37 mouse cellular contexts compared by ENCODE assay signal in genomic region chr2:143973161-143973560, GRCm38 (mm10). TPM values are rescaled to one million over a fixed set of nuclear protein-coding genes. Genes with fewer than 3 reads are reported as not detected.
DNase-seq lines count a peak whose midpoint lies in the region; ATAC-seq lines count a peak whose summit lies in the region.
"Had no signal": no experiment of that assay in that cellular context is flagged by ENCODE, and none has a peak within 500 bp of the region (broad histone marks: within the 10 kb centered on the region; RNA-seq: fewer than 3 reads in every experiment).

No protein-coding gene starts in this region.

- H3K36me3 ChIP-seq in heart, embryonic 11.5 days (ENCODE audit: control insufficient read depth, insufficient read depth, low read length), result peaks cover 28% of the 10 kb centered on the region

- H3K4me2 ChIP-seq in heart, embryonic 11.5 days, result no peak overlapping the region
- H3K4me2 ChIP-seq: embryonic facial prominence, embryonic 13.5 days; heart, embryonic 12.5 days; hindbrain, embryonic 15.5 days; liver, embryonic 12.5 days; neural tube, embryonic 15.5 days; stomach, embryonic 15.5 days had no signal

- 86% methylated on average over 7 of the region's 7 CpGs for WGBS in heart, embryonic 11.5 days (ENCODE audit: insufficient replicate concordance)

- H3K9me3 ChIP-seq in heart, embryonic 11.5 days (replicated peaks; ENCODE audit: control insufficient read depth, low read length), result no peaks in the 10 kb centered on the region
- H3K9me3 ChIP-seq: embryonic facial prominence, embryonic 13.5 days; forebrain, embryonic 10.5 days; heart, embryonic 12.5 days; hindbrain, embryonic 15.5 days; liver, embryonic 12.5 days; neural tube, embryonic 15.5 days; stomach, embryonic 15.5 days had no signal

- H3K27ac ChIP-seq in heart, embryonic 11.5 days (ENCODE audit: low read depth, low read length), result no peak overlapping the region
- H3K27ac ChIP-seq: embryonic facial prominence, embryonic 13.5 days; forebrain, embryonic 10.5 days; hindbrain, embryonic 15.5 days; left cerebral cortex, adult 2 months; liver, embryonic 12.5 days; neural tube, embryonic 15.5 days; stomach, embryonic 15.5 days had no signal

- peak; percentile 89 for DNase-seq in heart, adult 11 months
- no peak for DNase-seq in heart, postnatal 14 days
- DNase-seq in cerebellum, adult 18-20 months, result peak; percentile 57 to 73
- DNase-seq in cerebellum, adult 9-11 months, result peak; percentile 77
- DNase-seq in testis, postnatal 10 days (ENCODE audit: low spot score), result no peak
- DNase-seq in lung, postnatal 25 days (ENCODE audit: low spot score), result no peak
- DNase-seq: B cell, adult 2 months; gastrocnemius, postnatal 25 days; heart, adult 18-20 months; kidney, adult 11 months; kidney, postnatal 25 days; liver, postnatal 0 days; midbrain, embryonic 14.5 days; retina, postnatal 1 day; right cerebral cortex, postnatal 25 days; thymus, postnatal 25 days had no signal

- intact Hi-C loops in heart, postnatal 14 days (cut with DNase I), result no loop called here

- H3K4me3 ChIP-seq in heart, embryonic 11.5 days (ENCODE audit: low read depth, low read length), result no peak overlapping the region
- H3K4me3 ChIP-seq: embryonic facial prominence, embryonic 13.5 days; forebrain, embryonic 10.5 days; heart, embryonic 12.5 days; hindbrain, embryonic 15.5 days; left cerebral cortex, adult 2 months; liver, embryonic 12.5 days; neural tube, embryonic 15.5 days; stomach, embryonic 15.5 days had no signal

- H3K27me3 ChIP-seq in heart, embryonic 11.5 days (ENCODE audit: control insufficient read depth, insufficient read depth, low read length), result no peaks in the 10 kb centered on the region
- H3K27me3 ChIP-seq: embryonic facial prominence, embryonic 13.5 days; heart, embryonic 12.5 days; hindbrain, embryonic 15.5 days; liver, embryonic 12.5 days; neural tube, embryonic 15.5 days; stomach, embryonic 15.5 days had no signal

- no peak for ATAC-seq in heart, embryonic 11.5 days (replicated peaks; ENCODE audit: insufficient number of reproducible peaks, low FRiP score, low TSS enrichment)
- ATAC-seq: inflammation-experienced regulatory T-cells, adult 6 months; liver, postnatal 0 days; lung, postnatal 0 days had no signal

- no peaks in the 10 kb centered on the region for H3K4me1 ChIP-seq in heart, embryonic 11.5 days (ENCODE audit: control insufficient read depth, insufficient read depth, low read length)
- H3K4me1 ChIP-seq: embryonic facial prominence, embryonic 13.5 days; forebrain, embryonic 10.5 days; hindbrain, embryonic 15.5 days; neural tube, embryonic 15.5 days; stomach, embryonic 15.5 days had no signal

- H3K9ac ChIP-seq in heart, embryonic 11.5 days (ENCODE audit: low read depth, low read length), result no peak overlapping the region
- H3K9ac ChIP-seq: embryonic facial prominence, embryonic 13.5 days; heart, embryonic 12.5 days; hindbrain, embryonic 15.5 days; liver, embryonic 12.5 days; liver, postnatal 0 days; neural tube, embryonic 15.5 days; stomach, embryonic 15.5 days had no signal

RNA-seq across cellular contexts. Expression of gene Rrbp1, which starts 37.9 kb away (rescaled TPM):
- total RNA-seq in heart, postnatal 14 days (2021), result 100 to 1,000 TPM; 117 to 125 TPM
- 56.4 and 64.8 TPM in 2 replicates for polyA plus RNA-seq in heart, embryonic 11.5 days (2014; fragmentation: Nextera tagmentation; extraction: Ambion mirVana)

RNA-seq across cellular contexts. Expression of gene Dstn, which starts 58.0 kb away (rescaled TPM):
- total RNA-seq in heart, postnatal 14 days (2021), result 100 to 1,000 TPM; 321 to 347 TPM
- polyA plus RNA-seq in heart, embryonic 11.5 days (2014; fragmentation: Nextera tagmentation; extraction: Ambion mirVana), result 1,059 and 1,185 TPM in 2 replicates

RNA-seq across cellular contexts. Expression of gene Banf2, which starts 59.7 kb away (rescaled TPM):
- total RNA-seq in heart, postnatal 14 days (2021), result not detected
- polyA plus RNA-seq in heart, embryonic 11.5 days (2014; fragmentation: Nextera tagmentation; extraction: Ambion mirVana), result not detected in 2 replicates
- total RNA-seq: adrenal gland, adult 18-20 months; adrenal gland, postnatal 4 days; common myeloid progenitor, adult 5-6 weeks; gastrocnemius, postnatal 25 days; heart, adult 18-20 months; hematopoietic stem cell, adult 5-6 weeks; layer of hippocampus, adult 18-20 months; layer of hippocampus, postnatal 14 days; left cerebral cortex, adult 2 months; left cerebral cortex, postnatal 36 days had no signal
- polyA plus RNA-seq: embryonic facial prominence, embryonic 13.5 days; forebrain, embryonic 10.5 days; heart, embryonic 12.5 days; heart, postnatal 0 days; hindbrain, embryonic 15.5 days; inflammation-experienced regulatory T-cells, adult 6 months; kidney, embryonic 14.5 days; limb, embryonic 14.5 days; liver, embryonic 12.5 days; liver, postnatal 0 days; lung, postnatal 0 days; midbrain, embryonic 14.5 days; neural tube, embryonic 15.5 days had no signal

Comparison
In these comparisons a context has a peak if more than half of its experiments do, and no peak if none do; other contexts are left out.
1. DNase-seq: peak in heart, adult 11 months (single experiment), cerebellum, adult 18-20 months (2 of 2) and cerebellum, adult 9-11 months (single experiment); none in heart, postnatal 14 days (0 of 2), testis, postnatal 10 days (single experiment) and lung, postnatal 25 days (single experiment).